Mouse (Mus musculus): ENCODE results near the gene Mrpl12. TPM values are rescaled to one million over a fixed set of nuclear protein-coding genes. Genes with fewer than 3 reads are reported as not detected.

Mrpl12 gene
- total RNA-seq, 2 experiments from 2014 or later = 15.6 to 16.1 TPM

- peak; percentile 95 for ATAC-seq (replicated peaks; ENCODE audit: low FRiP score, poor library complexity, severe bottlenecking)
These were observed 17.2 kb upstream of the Mrpl12 start, which contains the start of gene Arl16 for GRCm38 (mm10) chr11:120467051-120467735. Arl16 (minus strand) TSS chr11:120467607.

GRCm38 (mm10) chr11:120467736-120468092 is 16.7 kb upstream of the Mrpl12 start:
- no peak for ATAC-seq (replicated peaks; ENCODE audit: low FRiP score, poor library complexity, severe bottlenecking)

GRCm38 (mm10) chr11:120472052-120472451 is 12.4 kb upstream of the Mrpl12 start:
- ATAC-seq (replicated peaks; ENCODE audit: low FRiP score, poor library complexity, severe bottlenecking) = no peak

- no peak for ATAC-seq (replicated peaks; ENCODE audit: low FRiP score, poor library complexity, severe bottlenecking)
These were observed 922 bp upstream of the Mrpl12 start for GRCm38 (mm10) chr11:120483448-120483934.

- ATAC-seq (replicated peaks; ENCODE audit: low FRiP score, poor library complexity, severe bottlenecking) = no peak
These were observed 838 bp downstream of the Mrpl12 start for GRCm38 (mm10) chr11:120485251-120485650.

- ATAC-seq (replicated peaks; ENCODE audit: low FRiP score, poor library complexity, severe bottlenecking) = no peak
These were observed 4.1 kb downstream of the Mrpl12 start for GRCm38 (mm10) chr11:120488516-120488915.

- ATAC-seq (replicated peaks; ENCODE audit: low FRiP score, poor library complexity, severe bottlenecking) = peak; percentile 50
These were observed 4.8 kb downstream of the Mrpl12 start for GRCm38 (mm10) chr11:120489054-120489761.

- no peak for ATAC-seq (replicated peaks; ENCODE audit: low FRiP score, poor library complexity, severe bottlenecking)
These were observed 6.1 kb downstream of the Mrpl12 start for GRCm38 (mm10) chr11:120490291-120491046.

GRCm38 (mm10) chr11:120491317-120492023 is 7.1 kb downstream of the Mrpl12 start, which contains the start of gene Slc25a10:
Slc25a10 (plus strand) TSS chr11:120491840.
- ATAC-seq (replicated peaks; ENCODE audit: low FRiP score, poor library complexity, severe bottlenecking) = peak; percentile 83

- ATAC-seq (replicated peaks; ENCODE audit: low FRiP score, poor library complexity, severe bottlenecking) = peak; percentile 57
These were observed 7.8 kb downstream of the Mrpl12 start for GRCm38 (mm10) chr11:120492024-120492877.

GRCm38 (mm10) chr11:120492878-120493203 is 8.4 kb downstream of the Mrpl12 start:
- no peak for ATAC-seq (replicated peaks; ENCODE audit: low FRiP score, poor library complexity, severe bottlenecking)

GRCm38 (mm10) chr11:120493351-120493750 is 8.9 kb downstream of the Mrpl12 start:
- ATAC-seq (replicated peaks; ENCODE audit: low FRiP score, poor library complexity, severe bottlenecking) = no peak

GRCm38 (mm10) chr11:120493911-120494310 is 9.5 kb downstream of the Mrpl12 start:
- ATAC-seq (replicated peaks; ENCODE audit: low FRiP score, poor library complexity, severe bottlenecking) = no peak

- no peak for ATAC-seq (replicated peaks; ENCODE audit: low FRiP score, poor library complexity, severe bottlenecking)
These were observed 13.0 kb downstream of the Mrpl12 start for GRCm38 (mm10) chr11:120497436-120497835.

GRCm38 (mm10) chr11:120498226-120498625 is 13.8 kb downstream of the Mrpl12 start:
- ATAC-seq (replicated peaks; ENCODE audit: low FRiP score, poor library complexity, severe bottlenecking) = no peak

GRCm38 (mm10) chr11:120498891-120499290 is 14.5 kb downstream of the Mrpl12 start:
- ATAC-seq (replicated peaks; ENCODE audit: low FRiP score, poor library complexity, severe bottlenecking) = no peak

- no peak for ATAC-seq (replicated peaks; ENCODE audit: low FRiP score, poor library complexity, severe bottlenecking)
These were observed 15.5 kb downstream of the Mrpl12 start for GRCm38 (mm10) chr11:120499894-120500293.

GRCm38 (mm10) chr11:120500357-120500756 is 15.9 kb downstream of the Mrpl12 start:
- ATAC-seq (replicated peaks; ENCODE audit: low FRiP score, poor library complexity, severe bottlenecking) = no peak

GRCm38 (mm10) chr11:120501018-120501417 is 16.6 kb downstream of the Mrpl12 start:
- no peak for ATAC-seq (replicated peaks; ENCODE audit: low FRiP score, poor library complexity, severe bottlenecking)
